Mouse (Mus musculus): ENCODE data around the gene Ift74.

Ift74 gene

DNA sequence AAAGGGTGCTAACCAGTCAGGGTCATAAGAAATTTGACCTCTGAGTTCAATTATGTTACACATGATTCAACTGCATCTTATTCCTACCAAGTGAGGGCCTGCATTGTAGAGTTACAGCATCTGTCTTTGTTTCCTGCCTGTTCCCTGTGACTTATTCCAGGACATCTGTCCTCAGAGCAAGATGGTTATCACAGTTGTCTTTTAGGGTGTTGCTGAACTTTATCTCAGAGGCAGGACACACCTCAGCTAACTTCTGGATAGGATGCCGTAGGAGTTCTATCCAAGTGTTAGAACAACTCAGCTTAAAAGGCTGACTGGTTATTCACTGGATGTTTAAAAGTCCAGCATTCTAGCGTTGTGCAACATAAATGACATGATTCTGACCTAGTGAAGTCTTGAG, 77.9 kb downstream of the Ift74 start:
- no peak for DNase-seq (ENCODE audit: low spot score)

DNA sequence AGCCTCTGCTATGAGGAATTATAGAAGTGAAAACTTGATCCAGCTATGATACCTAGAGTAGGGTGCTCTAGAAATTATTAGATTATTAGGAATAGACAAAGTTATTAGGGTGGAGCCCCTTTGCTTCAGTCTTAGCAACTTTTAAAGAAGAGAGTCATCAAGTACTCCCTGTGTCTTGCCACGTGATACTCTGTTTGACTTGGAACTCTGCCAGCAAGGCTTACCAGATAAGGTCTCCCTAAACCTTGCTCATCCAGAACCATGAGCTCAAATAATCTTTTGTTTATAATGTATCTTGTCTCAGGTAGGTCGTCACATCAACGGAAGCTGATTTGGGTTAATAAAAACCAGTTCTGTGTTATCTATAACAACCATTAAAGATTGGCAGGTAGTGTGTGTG, 82.1 kb downstream of the Ift74 start:
- no peak for DNase-seq (ENCODE audit: low spot score)

DNA sequence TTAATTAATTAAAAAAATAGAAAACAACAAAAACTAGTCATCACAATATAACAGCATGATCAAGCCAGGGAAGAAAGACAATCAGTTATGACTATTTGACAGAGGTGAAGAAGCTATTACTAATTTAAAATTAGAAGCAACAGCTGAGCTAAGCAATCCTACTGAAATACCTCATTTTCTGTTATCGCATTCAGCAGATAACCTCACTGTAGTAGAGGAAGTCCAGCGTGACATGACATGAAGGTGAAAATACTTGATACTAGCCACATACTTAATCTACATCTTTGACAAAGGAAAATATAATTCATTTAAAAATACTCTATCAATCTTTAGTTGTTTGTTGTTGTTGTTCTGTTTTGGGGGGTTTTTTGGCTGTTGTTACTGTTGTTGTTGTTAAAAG, 96.7 kb downstream of the Ift74 start:
- DNase-seq (ENCODE audit: low spot score) = no peak

DNA sequence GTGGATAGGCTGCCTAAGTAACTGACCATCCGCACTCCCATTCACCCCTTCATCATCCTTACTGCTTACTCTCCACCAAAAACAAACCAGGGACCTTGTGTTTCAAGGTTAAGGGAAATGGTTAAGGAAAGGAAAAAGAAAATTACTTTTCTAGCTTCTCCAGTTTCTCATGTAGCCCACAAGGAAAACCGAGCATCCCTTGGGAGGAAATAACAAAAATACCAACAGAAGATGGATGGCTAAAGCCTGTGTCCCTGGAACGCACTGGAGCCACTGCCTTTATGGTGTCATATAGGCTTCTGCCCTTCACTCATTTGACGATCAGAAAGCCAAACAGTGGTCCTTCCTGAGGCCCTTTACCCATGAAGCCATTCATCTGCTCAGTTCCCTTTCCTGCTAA, 97.1 kb downstream of the Ift74 start:
- DNase-seq (ENCODE audit: low spot score) = no peak

DNA sequence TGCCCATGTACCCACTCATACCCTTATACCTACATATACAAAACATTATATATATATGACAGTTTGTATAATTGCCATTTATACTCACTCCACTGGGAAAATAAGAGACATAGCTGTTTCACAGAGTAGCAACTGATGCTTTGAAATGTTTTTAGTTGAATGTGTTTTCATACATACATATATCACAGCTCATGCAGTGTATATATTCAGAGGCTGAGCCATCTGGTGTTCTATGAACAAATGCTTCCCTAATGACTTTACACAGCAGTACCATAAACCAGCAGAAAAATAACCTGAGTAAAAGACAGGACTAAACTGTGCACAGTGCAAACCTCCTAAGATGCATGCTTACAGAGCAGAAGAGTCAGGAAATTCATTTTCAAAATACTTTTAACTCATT, 99.5 kb downstream of the Ift74 start:
- DNase-seq (ENCODE audit: low spot score) = no peak

DNA sequence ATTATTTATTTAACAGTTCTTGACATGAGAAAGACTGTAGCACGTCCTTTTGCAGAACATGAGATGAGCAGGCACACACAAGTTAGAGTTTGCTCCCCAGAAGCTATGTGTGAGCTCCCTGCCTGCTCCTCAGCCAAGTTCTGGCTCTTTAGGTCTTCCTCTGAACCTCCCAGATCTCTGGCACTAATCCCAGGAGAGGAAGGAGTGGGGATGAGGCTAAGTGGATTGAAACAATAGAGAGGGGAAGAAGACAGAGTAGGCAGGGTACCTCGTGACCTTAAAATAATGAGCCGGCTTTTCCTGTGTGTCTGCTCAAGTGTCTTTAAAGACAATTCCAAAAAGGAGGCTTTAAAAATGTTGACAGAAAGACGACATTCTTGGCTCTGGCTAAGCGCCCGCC, 100.9 kb downstream of the Ift74 start:
- no peak for DNase-seq (ENCODE audit: low spot score)

DNA sequence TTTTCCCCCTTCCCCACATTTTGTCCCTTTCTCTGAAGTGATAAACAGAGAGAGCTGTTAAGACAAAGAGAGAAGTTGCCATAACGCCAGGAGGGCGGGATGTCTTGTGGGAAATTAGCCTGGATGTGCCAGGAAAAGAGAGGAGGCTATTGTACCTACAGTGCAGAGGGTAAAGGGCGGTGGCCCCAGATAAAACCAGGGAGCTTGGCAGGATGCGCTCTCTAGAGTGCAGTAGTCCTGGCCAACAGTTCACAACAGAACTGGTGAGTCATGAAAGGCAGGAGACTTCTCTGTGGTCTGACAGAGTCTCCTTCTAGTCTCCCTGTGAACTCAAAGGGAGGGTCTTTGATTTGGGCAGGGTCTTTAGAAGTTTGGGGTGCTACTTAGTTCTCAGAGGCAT, 111.5 kb downstream of the Ift74 start:
- no peak for DNase-seq (ENCODE audit: low spot score)

DNA sequence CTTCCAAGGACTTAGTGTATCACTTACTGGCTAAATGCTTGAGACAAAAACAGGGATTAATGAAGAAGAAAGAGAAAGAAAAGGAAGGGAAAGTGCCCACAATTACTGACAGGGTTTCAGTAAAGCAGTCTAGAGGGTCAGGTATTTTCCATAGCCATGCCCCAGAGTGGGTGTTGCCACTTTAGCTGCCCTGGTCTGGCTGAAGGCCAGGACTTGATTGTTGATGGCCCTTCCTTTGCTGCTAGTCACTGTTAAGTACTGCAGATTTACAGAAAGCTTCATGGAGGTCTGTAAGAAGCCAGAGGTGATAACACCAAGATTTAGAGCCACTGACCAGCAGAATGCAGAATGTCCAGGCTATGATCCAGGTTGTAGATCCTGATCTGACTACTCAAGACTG, 118.4 kb downstream of the Ift74 start:
- DNase-seq (ENCODE audit: low spot score) = no peak

DNA sequence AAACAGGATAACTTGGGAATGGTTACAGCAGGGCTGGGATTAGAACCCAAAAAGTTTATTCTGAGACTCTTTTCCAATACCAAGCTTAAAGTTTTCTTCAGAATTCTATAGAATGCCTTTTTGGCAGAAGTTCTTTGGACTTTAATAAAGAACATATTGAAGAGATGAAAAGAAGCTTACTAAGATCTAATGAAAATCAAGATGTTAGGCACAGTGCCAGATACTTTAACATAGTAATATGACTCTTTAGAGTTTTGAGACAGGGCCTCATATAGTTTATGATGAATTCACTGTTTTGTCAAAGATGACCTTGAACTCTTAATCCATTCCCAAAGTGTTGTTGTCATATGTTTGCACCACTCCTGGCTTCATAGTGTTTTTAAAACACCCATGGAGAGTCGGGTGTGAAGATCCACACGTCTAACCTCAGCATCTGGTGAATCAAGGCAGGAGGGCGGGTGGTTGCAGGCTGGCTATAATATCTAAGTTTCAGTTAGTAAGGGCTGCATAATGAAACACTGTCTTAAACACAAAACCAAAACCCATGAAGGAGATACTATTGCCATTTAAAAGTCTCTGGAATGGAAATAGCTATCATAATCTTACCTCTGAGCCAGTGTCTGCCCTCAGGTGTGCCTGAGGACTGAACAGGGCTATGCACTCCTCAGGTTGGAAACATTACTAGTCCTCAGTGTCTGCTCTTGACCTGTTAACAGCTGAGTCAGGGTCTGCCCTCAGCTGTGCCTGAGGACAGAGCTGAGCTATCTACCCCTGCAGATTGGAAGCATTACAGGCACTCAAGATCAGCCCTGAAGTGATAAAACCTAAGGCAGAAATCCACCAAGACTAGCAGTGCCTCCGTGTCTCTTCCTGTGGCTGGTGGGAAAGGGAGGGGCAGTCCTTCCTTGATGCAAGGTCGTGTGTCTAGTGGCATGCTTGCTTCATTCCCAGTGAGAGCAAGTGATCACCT, 123.3 kb downstream of the Ift74 start:
- DNase-seq (ENCODE audit: low spot score) = no peak

DNA sequence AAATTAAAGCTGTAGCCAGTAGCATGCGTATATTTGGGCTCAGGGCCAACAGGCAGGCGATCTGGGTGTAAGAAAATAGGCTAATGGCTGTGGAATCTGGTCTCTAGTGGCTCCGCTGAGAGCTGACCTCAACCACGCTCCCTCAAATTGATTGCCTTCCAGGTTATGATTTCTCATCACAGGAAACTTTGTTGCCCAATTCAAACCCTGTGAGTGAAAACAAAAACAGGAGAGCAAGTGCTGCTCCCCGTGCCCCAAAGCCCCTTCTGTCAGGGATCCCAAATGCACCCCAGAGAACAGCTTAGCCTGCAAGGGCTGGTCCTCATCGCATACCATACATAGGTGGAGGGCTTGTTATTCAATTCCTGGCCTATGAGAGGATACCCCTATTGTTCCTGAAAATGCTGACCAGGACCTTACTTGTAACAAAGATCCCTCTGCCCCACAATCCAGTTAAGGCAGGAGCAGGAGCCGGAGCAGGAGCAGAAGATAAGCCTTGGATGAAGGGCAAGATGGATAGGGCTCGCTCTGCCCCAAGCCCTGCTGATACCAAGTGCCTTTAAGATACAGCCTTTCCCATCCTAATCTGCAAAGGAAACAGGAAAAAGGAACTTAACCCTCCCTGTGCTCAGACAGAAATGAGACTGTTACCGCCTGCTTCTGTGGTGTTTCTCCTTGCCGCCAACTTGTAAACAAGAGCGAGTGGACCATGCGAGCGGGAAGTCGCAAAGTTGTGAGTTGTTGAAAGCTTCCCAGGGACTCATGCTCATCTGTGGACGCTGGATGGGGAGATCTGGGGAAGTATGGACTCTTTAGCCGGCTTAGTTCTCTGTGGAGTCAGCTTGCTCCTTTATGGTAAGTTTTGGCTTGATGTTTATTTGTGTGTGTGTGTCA, 124.8 kb downstream of the Ift74 start, which contains the start of gene Tek:
Gene Tek (plus strand): TSS at position 452 of the 894 bp plus-strand sequence.
- DNase-seq (ENCODE audit: low spot score) = no peak

DNA sequence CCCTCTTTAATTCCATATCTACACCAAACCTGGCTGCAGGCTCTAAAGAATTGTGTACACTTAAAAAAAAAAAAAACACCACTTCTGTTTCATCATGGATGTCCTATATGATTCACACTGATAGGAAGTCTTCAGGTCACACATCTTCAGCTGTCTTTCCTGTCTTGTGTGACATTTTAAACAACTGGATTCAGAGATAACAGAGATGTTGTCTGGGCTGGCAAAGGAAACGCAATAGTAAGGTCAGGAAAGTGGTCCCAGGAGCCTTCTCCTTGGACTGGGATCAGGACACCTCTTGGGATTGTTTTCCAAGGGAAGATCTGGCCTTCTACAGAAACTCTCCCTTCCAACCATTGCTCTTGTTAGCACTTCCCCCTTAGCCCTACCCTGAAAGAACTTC, 127.5 kb downstream of the Ift74 start:
- DNase-seq (ENCODE audit: low spot score) = no peak
